Mouse (Mus musculus) MEL (cell line): Measurements from ENCODE around the gene Ap1m1.

Experiments used
- BHLHE40 ChIP-seq: IDR thresholded peaks from 2 replicates; pipeline ENCODE4 v1.6.1; 2012; ENCODE audit warnings: low read depth, mild to moderate bottlenecking, inconsistent platforms, low read length, improper control_type of control experiment, borderline replicate concordance
- CTCF ChIP-seq, 3 experiments: IDR thresholded peaks in 2 of 3; conservative IDR thresholded peaks in 1 of 3; 2 replicates each; pipeline ENCODE4 v1.5.1; 2011 to 2012; ENCODE audit warnings: low read length in 3 of 3, low read depth in 2 of 3, mild to moderate bottlenecking in 2 of 3, improper control_type of control experiment in 1 of 3, inconsistent platforms in 1 of 3, mixed read lengths in 1 of 3, moderate library complexity in 1 of 3; ENCODE audit not compliant: control insufficient read depth in 1 of 3, insufficient read depth in 1 of 3, poor library complexity in 1 of 3, severe bottlenecking in 1 of 3
- EP300 ChIP-seq, 2 experiments: IDR thresholded peaks; 2 replicates each; pipeline ENCODE4 v1.6.1; 2011; ENCODE audit warnings: improper control_type of control experiment in 2 of 2, low read length in 2 of 2, low read depth in 1 of 2, mild to moderate bottlenecking in 1 of 2
- NRF1 ChIP-seq: IDR thresholded peaks from 2 replicates; pipeline ENCODE4 v1.6.1; 2014; ENCODE audit warnings: low read depth, mild to moderate bottlenecking, inconsistent platforms, low read length, improper control_type of control experiment, moderate library complexity; ENCODE audit not compliant: poor library complexity, insufficient read depth, severe bottlenecking
- POLR2AphosphoS2 ChIP-seq: IDR thresholded peaks from 2 replicates; pipeline ENCODE4 v1.6.1; 2011; ENCODE audit warnings: low read length, improper control_type of control experiment
- POLR2AphosphoS5 ChIP-seq: IDR thresholded peaks from 2 replicates; pipeline ENCODE4 v1.6.1; 2012; ENCODE audit warnings: low read depth, borderline replicate concordance, mild to moderate bottlenecking, inconsistent platforms, low read length, moderate library complexity, mixed read lengths
- UBTF ChIP-seq: IDR thresholded peaks from 2 replicates; pipeline ENCODE4 v1.6.1; 2012; ENCODE audit warnings: low read depth, mild to moderate bottlenecking, inconsistent platforms, low read length, improper control_type of control experiment, moderate library complexity, borderline replicate concordance; ENCODE audit not compliant: insufficient read depth
- ZKSCAN1 ChIP-seq: IDR thresholded peaks from 2 replicates; pipeline ENCODE4 v1.6.1; 2012; ENCODE audit warnings: low read depth, mild to moderate bottlenecking, inconsistent platforms, low read length, improper control_type of control experiment, moderate library complexity
- ZNF384 ChIP-seq: IDR thresholded peaks from 2 replicates; pipeline ENCODE4 v1.6.1; 2012; ENCODE audit warnings: low read depth, mild to moderate bottlenecking, inconsistent platforms, low read length, improper control_type of control experiment

DNA sequence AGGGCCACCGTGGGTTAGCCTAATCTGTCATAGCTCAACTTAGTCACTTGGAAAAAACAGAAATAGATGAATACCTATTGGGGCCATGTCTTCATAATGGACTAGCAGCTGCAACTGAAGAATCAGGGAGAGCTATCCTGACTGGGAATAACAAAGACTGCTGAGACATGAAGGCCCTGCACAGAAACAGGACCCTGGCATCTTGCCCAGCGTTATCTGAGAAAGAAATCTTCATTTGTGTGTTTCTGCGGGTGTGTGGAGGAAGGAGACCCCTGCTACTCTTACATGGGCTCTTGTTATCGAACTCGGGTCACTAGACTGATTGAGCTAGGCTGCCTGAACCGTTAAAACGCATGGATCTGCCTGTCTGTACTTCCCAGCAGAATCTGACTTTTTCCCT is 1.1 kb downstream of the Ap1m1 start:
- TF ChIP-seq CTCF (IDR thresholded peaks at IDR 0.05 in 2 of 3, conservative IDR thresholded peaks at IDR 0.05 in 1 of 3; ENCODE audit: control insufficient read depth in 1 of 3, insufficient read depth in 1 of 3, low read depth in 2 of 3, low read length in 3 of 3, poor library complexity in 1 of 3, severe bottlenecking in 1 of 3), result no peak
- peak; percentile 37 to 39; a peak in 2 of 4 replicates for TF ChIP-seq EP300 (IDR thresholded peaks at IDR 0.05; ENCODE audit: low read depth in 1 of 2, low read length in 2 of 2)
- no peak for TF ChIP-seq NRF1
- TF ChIP-seq POLR2AphosphoS2, result no peak
- TF ChIP-seq ZNF384, result no peak
- TF ChIP-seq UBTF, result no peak
- TF ChIP-seq BHLHE40, result no peak
- no peak for TF ChIP-seq ZKSCAN1
- no peak for TF ChIP-seq POLR2AphosphoS5
